Mouse (Mus musculus) midbrain, embryonic 15.5 days (tissue): ENCODE measurements around the gene Man2a2. TPM values are rescaled to one million over a fixed set of nuclear protein-coding genes. Genes with fewer than 3 reads are reported as not detected.
"Not testable (repeated sequence)": the region's sequence is repeated elsewhere in the genome, so short reads cannot be mapped to it uniquely, and the experiment has no call there.

Experiments
- ATAC-seq: fragments of 200-750 bp; cut with Nextera tagmentation; replicated peaks from 2 replicates; pipeline ENCODE4 v1.8.0; 2017; ENCODE audit warnings: moderate TSS enrichment
- H3K27ac ChIP-seq: fragments of 300-500 bp; sonication (generic); 2 replicates; pipeline ENCODE4 v1.5.1; 2015; ENCODE audit warnings: mild to moderate bottlenecking, inconsistent platforms
- H3K27me3 ChIP-seq: fragments of 300-500 bp; sonication (generic); replicated peaks from 2 replicates; pipeline ENCODE4 v1.6.1; 2015; ENCODE audit warnings: inconsistent platforms
- H3K36me3 ChIP-seq: fragments of 300-500 bp; sonication (generic); replicated peaks from 2 replicates; pipeline ENCODE4 v1.6.1; 2015; ENCODE audit warnings: inconsistent platforms
- H3K4me1 ChIP-seq: fragments of 300-500 bp; sonication (generic); 2 replicates; pipeline ENCODE4 v1.6.1; 2015; ENCODE audit warnings: inconsistent platforms
- H3K4me2 ChIP-seq: fragments of 300-500 bp; sonication (generic); 2 replicates; pipeline ENCODE4 v1.6.1; 2015; ENCODE audit warnings: inconsistent platforms, mild to moderate bottlenecking, moderate library complexity
- H3K4me3 ChIP-seq: fragments of 300-500 bp; sonication (generic); 2 replicates; pipeline ENCODE4 v1.5.1; 2015; ENCODE audit warnings: mild to moderate bottlenecking, inconsistent platforms
- H3K9ac ChIP-seq: fragments of 300-500 bp; sonication (generic); 2 replicates; pipeline ENCODE4 v1.6.1; 2015; ENCODE audit warnings: mild to moderate bottlenecking, inconsistent platforms
- H3K9me3 ChIP-seq: fragments of 300-500 bp; sonication (generic); 2 replicates; pipeline ENCODE4 v1.6.1; 2016; ENCODE audit warnings: inconsistent platforms
- WGBS: fragments of 180-500 bp; shearing (Covaris S2); methylation state at CpG from one replicate; pipeline ENCODE4 v1.1.7; 2015; ENCODE audit warnings: mixed read lengths; 5-methylcytosine and 5-hydroxymethylcytosine counted together
- polyA plus RNA-seq: library from polyadenylated mRNA; unstranded; fragments of >200 nt; fragmentation: Nextera tagmentation; extraction: Ambion mirVana; gene quantifications from 2 replicates; pipeline ENCODE4 v1.2.1, GENCODE M21; 2015

Gene Man2a2
- polyA plus RNA-seq, 1 experiment from 2014 or later, result 28.2 TPM

GRCm38 (mm10) chr7:80397986-80398385, 26.8 kb upstream of the Man2a2 start:
- no peak for ATAC-seq
- WGBS, result 86% methylated on average over 9 of the region's 9 CpGs
- H3K36me3 ChIP-seq, result peaks cover 18% of the 10 kb centered on the region
- no peak overlapping the region for H3K4me2 ChIP-seq
- no peak overlapping the region for H3K27ac ChIP-seq
- H3K4me3 ChIP-seq, result no peak overlapping the region
- H3K27me3 ChIP-seq, result no peaks in the 10 kb centered on the region
- H3K9me3 ChIP-seq, result no peaks in the 10 kb centered on the region
- peaks cover 22% of the 10 kb centered on the region for H3K4me1 ChIP-seq
- H3K9ac ChIP-seq, result no peak overlapping the region

GRCm38 (mm10) chr7:80396427-80396826, 25.3 kb upstream of the Man2a2 start:
- Histone ChIP-seq H3K4me1 (peaks cover 17% of the 10 kb centered on the region), H3K36me3 (peaks cover 31% of the 10 kb centered on the region)
- not testable (repeated sequence) for H3K4me2 ChIP-seq, H3K4me3 ChIP-seq, H3K27me3 ChIP-seq, H3K27ac ChIP-seq, H3K9me3 ChIP-seq, ATAC-seq, H3K9ac ChIP-seq
- 95% methylated on average over 4 of the region's 4 CpGs for WGBS

GRCm38 (mm10) chr7:80394600-80394999, 23.4 kb upstream of the Man2a2 start:
- ATAC-seq, result no peak
- Histone ChIP-seq H3K4me1 (no peaks in the 10 kb centered on the region; the same call in 1 of the 2 replicates), H3K4me3 (no peak overlapping the region), H3K36me3 (peaks cover 42% of the 10 kb centered on the region), H3K9me3 (no peaks in the 10 kb centered on the region), H3K27ac (no peak overlapping the region), H3K9ac (no peak overlapping the region), H3K27me3 (no peaks in the 10 kb centered on the region), H3K4me2 (no peak overlapping the region)
- 89% methylated on average over 4 of the region's 4 CpGs for WGBS

GRCm38 (mm10) chr7:80392119-80392518, 20.9 kb upstream of the Man2a2 start:
- 94% methylated on average over 15 of the region's 15 CpGs for WGBS
- H3K4me1 ChIP-seq, result peaks cover 9% of the 10 kb centered on the region
- H3K4me3 ChIP-seq, result no peak overlapping the region
- H3K4me2 ChIP-seq, result no peak overlapping the region
- ATAC-seq, result no peak
- no peak overlapping the region for H3K27ac ChIP-seq
- H3K9ac ChIP-seq, result no peak overlapping the region
- 0 out of 2 replicates have a peak, but pooled peaks cover under 1% of the 10 kb centered on the region for H3K27me3 ChIP-seq
- peaks cover 42% of the 10 kb centered on the region for H3K36me3 ChIP-seq
- H3K9me3 ChIP-seq, result no peaks in the 10 kb centered on the region

GRCm38 (mm10) chr7:80387633-80388543, 16.7 kb upstream of the Man2a2 start, which contains the start of gene Fes:
TSS of gene Fes (minus strand) at chr7:80387946.
- peaks cover 25% of the 10 kb centered on the region; the same call in 1 of the 2 replicates for H3K36me3 ChIP-seq
- no peaks in the 10 kb centered on the region for H3K9me3 ChIP-seq
- H3K4me2 ChIP-seq, result peak within 1 kb of the TSS; percentile 26
- H3K4me1 ChIP-seq, result peaks cover 9% of the 10 kb centered on the region
- 0 out of 2 replicates have a peak within 1 kb of the TSS, but pooled peaks have one; percentile 29 for H3K27ac ChIP-seq
- WGBS, result 12% methylated on average over 33 of the region's 33 CpGs
- H3K4me3 ChIP-seq, result peak within 1 kb of the TSS; percentile 2
- 0 out of 2 replicates have a peak, but pooled peaks cover 5% of the 10 kb centered on the region for H3K27me3 ChIP-seq
- H3K9ac ChIP-seq, result peak within 1 kb of the TSS; percentile 29; the same call in 1 of the 2 replicates
- ATAC-seq, result peak; percentile 28; the same call in 1 of the 2 replicates

- Histone ChIP-seq H3K4me1 (peaks cover 9% of the 10 kb centered on the region), H3K4me2 (peak overlapping the region; percentile 26; the same call in 1 of the 2 replicates)
- 0 out of 2 replicates have a peak, but pooled peaks have one; percentile 15 for ATAC-seq
Measured at GRCm38 (mm10) chr7:80387033-80387632, 16.0 kb upstream of the Man2a2 start.

GRCm38 (mm10) chr7:80386235-80386930, 15.2 kb upstream of the Man2a2 start:
- peak; percentile 65 for ATAC-seq
- Histone ChIP-seq H3K4me3 (no peak overlapping the region), H3K27ac (no peak overlapping the region), H3K9me3 (no peaks in the 10 kb centered on the region), H3K9ac (no peak overlapping the region), H3K36me3 (peaks cover 11% of the 10 kb centered on the region; the same call in 1 of the 2 replicates), H3K4me1 (peaks cover 9% of the 10 kb centered on the region), H3K27me3 (0 out of 2 replicates have a peak, but pooled peaks cover 5% of the 10 kb centered on the region), H3K4me2 (0 out of 2 replicates have a peak overlapping the region, but pooled peaks have one; percentile 2)
- WGBS, result 36% methylated on average over 18 of the region's 18 CpGs

More at GRCm38 (mm10) chr7:80387033-80387632, 16.0 kb upstream of the Man2a2 start:
- Histone ChIP-seq H3K4me3 (peak overlapping the region; percentile 2; the same call in 1 of the 2 replicates), H3K9ac (no peak overlapping the region), H3K27me3 (0 out of 2 replicates have a peak, but pooled peaks cover 5% of the 10 kb centered on the region), H3K9me3 (no peaks in the 10 kb centered on the region), H3K27ac (no peak overlapping the region), H3K36me3 (peaks cover 19% of the 10 kb centered on the region; the same call in 1 of the 2 replicates)
- 31% methylated on average over 17 of the region's 17 CpGs for WGBS

- Histone ChIP-seq H3K4me2 (no peak overlapping the region), H3K36me3 (no peaks in the 10 kb centered on the region), H3K9me3 (no peaks in the 10 kb centered on the region), H3K27ac (no peak overlapping the region), H3K4me3 (no peak overlapping the region), H3K27me3 (0 out of 2 replicates have a peak, but pooled peaks cover 5% of the 10 kb centered on the region), H3K9ac (no peak overlapping the region), H3K4me1 (peaks cover 4% of the 10 kb centered on the region)
- ATAC-seq, result no peak
- 73% methylated on average over 11 of the region's 11 CpGs for WGBS
Measured at GRCm38 (mm10) chr7:80382919-80383318, 11.7 kb upstream of the Man2a2 start.

- WGBS, result 64% methylated on average over 13 of the region's 13 CpGs
- Histone ChIP-seq H3K27ac (no peak overlapping the region), H3K4me1 (peaks cover 8% of the 10 kb centered on the region; the same call in 1 of the 2 replicates), H3K9me3 (no peaks in the 10 kb centered on the region), H3K27me3 (no peaks in the 10 kb centered on the region), H3K4me3 (no peak overlapping the region), H3K36me3 (no peaks in the 10 kb centered on the region), H3K4me2 (no peak overlapping the region), H3K9ac (no peak overlapping the region)
- ATAC-seq, result no peak
Measured at GRCm38 (mm10) chr7:80379531-80379930, 8.4 kb upstream of the Man2a2 start.

- no peak overlapping the region for H3K9ac ChIP-seq
- H3K4me3 ChIP-seq, result no peak overlapping the region
- no peaks in the 10 kb centered on the region for H3K9me3 ChIP-seq
- peaks cover 8% of the 10 kb centered on the region; the same call in 1 of the 2 replicates for H3K4me1 ChIP-seq
- ATAC-seq, result no peak
- no peak overlapping the region for H3K27ac ChIP-seq
- 34% methylated on average over 6 of the region's 6 CpGs for WGBS
- no peaks in the 10 kb centered on the region for H3K27me3 ChIP-seq
- no peak overlapping the region for H3K4me2 ChIP-seq
- H3K36me3 ChIP-seq, result no peaks in the 10 kb centered on the region
Measured at GRCm38 (mm10) chr7:80377471-80377870, 6.3 kb upstream of the Man2a2 start.

- H3K9me3 ChIP-seq, result no peaks in the 10 kb centered on the region
- no peak overlapping the region for H3K9ac ChIP-seq
- ATAC-seq, result peak; percentile 50
- no peaks in the 10 kb centered on the region for H3K36me3 ChIP-seq
- no peak overlapping the region for H3K4me3 ChIP-seq
- no peak overlapping the region for H3K4me2 ChIP-seq
- WGBS, result 39% methylated on average over 10 of the region's 10 CpGs
- no peaks in the 10 kb centered on the region for H3K27me3 ChIP-seq
- peaks cover 11% of the 10 kb centered on the region; the same call in 1 of the 2 replicates for H3K4me1 ChIP-seq
- no peak overlapping the region for H3K27ac ChIP-seq
Measured at GRCm38 (mm10) chr7:80376192-80376591, 5.0 kb upstream of the Man2a2 start.
